Mouse (Mus musculus): ENCODE results near the gene Zdhhc19. TPM values are rescaled to one million over a fixed set of nuclear protein-coding genes. Genes with fewer than 3 reads are reported as not detected.
"Not testable (repeated sequence)": the region's sequence is repeated elsewhere in the genome, so short reads cannot be mapped to it uniquely, and the experiment has no call there.

Zdhhc19 gene
- polyA plus RNA-seq, 1 experiment = 0.20 TPM

GRCm38 (mm10) chr16:32485209-32485608 is 10.9 kb upstream of the Zdhhc19 start:
- Histone ChIP-seq H3K4me3 (replicated peaks) (no peak overlapping the region), H3K27me3 (replicated peaks) (peaks cover 10% of the 10 kb centered on the region), H3K36me3 (replicated peaks; ENCODE audit: low read length) (no peaks in the 10 kb centered on the region), H3K4me1 (peaks cover 43% of the 10 kb centered on the region), H3K9me3 (no peaks in the 10 kb centered on the region)
- TF ChIP-seq FLI1 (IDR thresholded peaks at IDR 0.05; ENCODE audit: low read length) = no peak
- TF ChIP-seq GATA1 (IDR thresholded peaks at IDR 0.05; ENCODE audit: borderline replicate concordance, low read length) = no peak

- TF ChIP-seq GATA1 (IDR thresholded peaks at IDR 0.05; ENCODE audit: borderline replicate concordance, low read length) (no peak), FLI1 (IDR thresholded peaks at IDR 0.05; ENCODE audit: low read length) (no peak)
- H3K36me3 ChIP-seq (replicated peaks; ENCODE audit: low read length) = no peaks in the 10 kb centered on the region
- no peak overlapping the region for H3K4me3 ChIP-seq (replicated peaks)
- peaks cover 43% of the 10 kb centered on the region for H3K4me1 ChIP-seq
- no peaks in the 10 kb centered on the region for H3K9me3 ChIP-seq
- peaks cover 10% of the 10 kb centered on the region for H3K27me3 ChIP-seq (replicated peaks)
Measured at GRCm38 (mm10) chr16:32486046-32486445, 10.0 kb upstream of the Zdhhc19 start.

- Histone ChIP-seq H3K4me1 (peaks cover 43% of the 10 kb centered on the region), H3K9me3 (no peaks in the 10 kb centered on the region), H3K27me3 (replicated peaks) (peaks cover 10% of the 10 kb centered on the region), H3K4me3 (replicated peaks) (no peak within 1 kb of the TSS), H3K36me3 (replicated peaks; ENCODE audit: low read length) (no peaks in the 10 kb centered on the region)
- TF ChIP-seq FLI1 (IDR thresholded peaks at IDR 0.05; ENCODE audit: low read length) (no peak), GATA1 (IDR thresholded peaks at IDR 0.05; ENCODE audit: borderline replicate concordance, low read length) (no peak)
Measured at GRCm38 (mm10) chr16:32487234-32488111, 8.6 kb upstream of the Zdhhc19 start, which contains the start of gene Slc51a. Gene Slc51a, minus strand, starts transcription at chr16:32487879.

- no peak for TF ChIP-seq FLI1 (IDR thresholded peaks at IDR 0.05; ENCODE audit: low read length)
- no peak for TF ChIP-seq GATA1 (IDR thresholded peaks at IDR 0.05; ENCODE audit: borderline replicate concordance, low read length)
- H3K36me3 ChIP-seq (replicated peaks; ENCODE audit: low read length) = no peaks in the 10 kb centered on the region
- H3K27me3 ChIP-seq (replicated peaks) = peaks cover 8% of the 10 kb centered on the region
- no peaks in the 10 kb centered on the region for H3K9me3 ChIP-seq
- H3K4me1 ChIP-seq = peaks cover 37% of the 10 kb centered on the region
- no peak overlapping the region for H3K4me3 ChIP-seq (replicated peaks)
Measured at GRCm38 (mm10) chr16:32488939-32489338, 7.1 kb upstream of the Zdhhc19 start.

GRCm38 (mm10) chr16:32494371-32494770 is 1.7 kb upstream of the Zdhhc19 start:
- H3K4me1 ChIP-seq = peaks cover 18% of the 10 kb centered on the region
- not testable (repeated sequence) for H3K36me3 ChIP-seq (replicated peaks; ENCODE audit: low read length); H3K4me3 ChIP-seq (replicated peaks); H3K9me3 ChIP-seq
- H3K27me3 ChIP-seq (replicated peaks) = peaks cover 15% of the 10 kb centered on the region

- Histone ChIP-seq H3K4me3 (replicated peaks) (peak overlapping the region; percentile 14), H3K36me3 (replicated peaks; ENCODE audit: low read length) (no peaks in the 10 kb centered on the region), H3K27me3 (replicated peaks) (peaks cover 17% of the 10 kb centered on the region), H3K9me3 (no peaks in the 10 kb centered on the region), H3K4me1 (peaks cover 40% of the 10 kb centered on the region)
- TF ChIP-seq FLI1 (IDR thresholded peaks at IDR 0.05; ENCODE audit: low read length) (no peak), GATA1 (IDR thresholded peaks at IDR 0.05; ENCODE audit: borderline replicate concordance, low read length) (no peak)
Measured at GRCm38 (mm10) chr16:32498996-32499395, 2.9 kb downstream of the Zdhhc19 start.

GRCm38 (mm10) chr16:32499430-32500037 is 3.5 kb downstream of the Zdhhc19 start:
- peaks cover 45% of the 10 kb centered on the region for H3K4me1 ChIP-seq
- H3K9me3 ChIP-seq = no peaks in the 10 kb centered on the region
- H3K27me3 ChIP-seq (replicated peaks) = peaks cover 18% of the 10 kb centered on the region
- H3K4me3 ChIP-seq (replicated peaks) = peak overlapping the region; percentile 77
- TF ChIP-seq GATA1 (IDR thresholded peaks at IDR 0.05; ENCODE audit: borderline replicate concordance, low read length) (no peak), FLI1 (IDR thresholded peaks at IDR 0.05; ENCODE audit: low read length) (no peak)
- H3K36me3 ChIP-seq (replicated peaks; ENCODE audit: low read length) = no peaks in the 10 kb centered on the region

- TF ChIP-seq GATA1 (IDR thresholded peaks at IDR 0.05; ENCODE audit: borderline replicate concordance, low read length) (no peak), FLI1 (IDR thresholded peaks at IDR 0.05; ENCODE audit: low read length) (no peak)
- Histone ChIP-seq H3K4me1 (peaks cover 53% of the 10 kb centered on the region), H3K9me3 (no peaks in the 10 kb centered on the region), H3K4me3 (replicated peaks) (no peak overlapping the region), H3K36me3 (replicated peaks; ENCODE audit: low read length) (no peaks in the 10 kb centered on the region), H3K27me3 (replicated peaks) (peaks cover 26% of the 10 kb centered on the region)
Measured at GRCm38 (mm10) chr16:32501459-32501858, 5.4 kb downstream of the Zdhhc19 start.

GRCm38 (mm10) chr16:32502621-32503335 is 6.7 kb downstream of the Zdhhc19 start:
- Histone ChIP-seq H3K36me3 (replicated peaks; ENCODE audit: low read length) (no peaks in the 10 kb centered on the region), H3K9me3 (no peaks in the 10 kb centered on the region), H3K4me3 (replicated peaks) (no peak overlapping the region), H3K27me3 (replicated peaks) (peaks cover 23% of the 10 kb centered on the region), H3K4me1 (peaks cover 66% of the 10 kb centered on the region)
- no peak for TF ChIP-seq FLI1 (IDR thresholded peaks at IDR 0.05; ENCODE audit: low read length)
- no peak for TF ChIP-seq GATA1 (IDR thresholded peaks at IDR 0.05; ENCODE audit: borderline replicate concordance, low read length)

All from megakaryocyte, embryonic 14.5 days (primary cell).